Mouse (Mus musculus): ENCODE measurements at regions not wholly inside any gene's neighbourhood (a gene's known extent, or its start where the extent isn't known, plus 50 kb on each side); places are given as distances from the start of the nearest gene placed in this dataset.

DNA sequence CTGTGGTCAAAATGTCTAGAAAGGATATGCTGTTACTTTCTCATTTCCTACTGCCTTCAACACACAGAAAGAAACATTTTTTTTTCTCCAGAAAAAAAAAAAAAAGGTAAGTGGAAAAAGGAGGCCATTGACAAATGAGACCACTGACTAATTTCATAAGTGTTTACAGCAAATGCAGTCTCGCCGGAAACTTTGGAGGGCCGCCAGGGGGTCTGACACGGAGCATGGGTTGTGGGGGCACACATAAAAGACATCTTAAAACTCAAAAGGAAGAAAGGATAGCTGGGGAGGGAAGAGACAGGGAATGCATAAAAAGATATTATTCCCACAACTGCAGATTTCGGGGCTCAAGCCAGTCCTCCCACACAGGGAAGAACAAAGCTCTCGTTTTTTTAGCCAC, 109.3 kb downstream of the Tex36 start:
- no peaks in the 10 kb centered on the region for H3K9me3 ChIP-seq (replicated peaks)
- no peak overlapping the region for H3K4me3 ChIP-seq
- no peak overlapping the region for H3K9ac ChIP-seq
- no peak overlapping the region for H3K27ac ChIP-seq
- no peaks in the 10 kb centered on the region for H3K36me3 ChIP-seq (ENCODE audit: poor library complexity, severe bottlenecking)
- no peak for ATAC-seq
- H3K27me3 ChIP-seq, result no peaks in the 10 kb centered on the region
- H3K4me1 ChIP-seq, result peaks cover 5% of the 10 kb centered on the region; the same call in 1 of the 2 replicates
- H3K4me2 ChIP-seq, result no peak overlapping the region
- WGBS, result 41% methylated on average over 6 of the region's 6 CpGs

DNA sequence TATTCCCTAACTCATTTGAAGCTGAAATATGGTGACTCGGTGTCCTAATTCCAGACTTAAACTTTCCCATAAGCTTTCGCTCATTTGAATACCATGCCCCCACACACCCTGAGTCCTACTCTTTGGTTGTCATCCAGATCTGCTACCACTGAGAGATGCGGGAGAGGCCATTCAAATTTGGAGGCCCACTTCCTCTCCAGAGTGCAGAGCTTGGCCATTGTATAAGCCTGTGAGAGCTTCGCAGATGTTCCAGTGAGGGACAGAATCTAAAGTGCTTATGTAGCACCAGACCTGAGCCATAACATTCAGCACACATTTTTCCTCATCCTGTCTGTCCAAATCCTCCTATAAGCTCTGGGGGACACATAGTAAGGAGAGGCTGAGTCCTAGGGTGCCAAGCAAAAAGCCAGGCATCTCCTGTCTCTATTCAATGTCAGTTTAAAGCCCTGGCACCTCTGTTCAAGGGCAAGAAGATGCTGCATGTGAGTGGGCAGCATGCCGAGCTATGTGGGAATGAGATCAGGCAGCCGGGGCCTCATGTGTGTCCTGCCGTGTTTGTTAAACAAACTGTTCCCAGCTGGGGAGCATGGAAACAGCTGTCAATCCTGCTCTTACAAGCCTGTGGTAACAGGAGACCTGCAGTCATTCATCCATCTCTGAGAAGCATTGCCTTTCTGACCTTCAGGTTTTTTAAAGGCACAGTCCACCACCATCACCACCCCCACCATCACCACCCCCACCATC, 113.9 kb downstream of the Tex36 start:
- WGBS, result 65% methylated on average over 7 of the region's 7 CpGs
- no peak overlapping the region for H3K4me3 ChIP-seq
- H3K27ac ChIP-seq, result no peak overlapping the region
- no peak for ATAC-seq
- no peaks in the 10 kb centered on the region for H3K36me3 ChIP-seq (ENCODE audit: poor library complexity, severe bottlenecking)
- H3K4me2 ChIP-seq, result no peak overlapping the region
- no peaks in the 10 kb centered on the region for H3K27me3 ChIP-seq
- 0 out of 2 replicates have a peak, but pooled peaks cover 4% of the 10 kb centered on the region for H3K4me1 ChIP-seq
- H3K9ac ChIP-seq, result no peak overlapping the region
- H3K9me3 ChIP-seq (replicated peaks), result no peaks in the 10 kb centered on the region

DNA sequence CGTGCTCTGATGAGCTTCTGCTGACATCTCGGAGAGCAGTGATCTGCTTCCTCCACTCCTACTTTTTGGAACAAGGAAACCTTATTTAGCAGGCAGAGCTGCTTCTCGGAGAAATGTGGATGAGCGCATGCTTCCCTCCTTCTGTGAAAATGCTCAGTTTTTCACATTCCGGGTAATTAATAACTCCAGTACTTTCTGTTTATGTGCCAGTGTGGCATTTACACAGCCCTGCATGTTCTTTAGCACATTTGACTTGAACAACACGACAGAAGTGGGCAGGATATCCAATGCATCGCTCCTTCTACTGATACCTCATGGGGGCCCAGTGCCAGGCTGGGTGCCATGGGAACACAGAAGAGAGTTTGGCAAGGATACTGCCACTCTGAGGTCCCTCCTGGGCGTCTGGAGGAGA, 117.5 kb downstream of the Tex36 start:
- Histone ChIP-seq H3K9me3 (replicated peaks) (no peaks in the 10 kb centered on the region), H3K4me2 (no peak overlapping the region), H3K4me3 (no peak overlapping the region), H3K27ac (no peak overlapping the region), H3K9ac (no peak overlapping the region), H3K4me1 (peaks cover 2% of the 10 kb centered on the region; the same call in 1 of the 2 replicates), H3K27me3 (no peaks in the 10 kb centered on the region), H3K36me3 (ENCODE audit: poor library complexity, severe bottlenecking) (no peaks in the 10 kb centered on the region)
- WGBS, result 67% methylated on average over 8 of the region's 8 CpGs
- ATAC-seq, result no peak

DNA sequence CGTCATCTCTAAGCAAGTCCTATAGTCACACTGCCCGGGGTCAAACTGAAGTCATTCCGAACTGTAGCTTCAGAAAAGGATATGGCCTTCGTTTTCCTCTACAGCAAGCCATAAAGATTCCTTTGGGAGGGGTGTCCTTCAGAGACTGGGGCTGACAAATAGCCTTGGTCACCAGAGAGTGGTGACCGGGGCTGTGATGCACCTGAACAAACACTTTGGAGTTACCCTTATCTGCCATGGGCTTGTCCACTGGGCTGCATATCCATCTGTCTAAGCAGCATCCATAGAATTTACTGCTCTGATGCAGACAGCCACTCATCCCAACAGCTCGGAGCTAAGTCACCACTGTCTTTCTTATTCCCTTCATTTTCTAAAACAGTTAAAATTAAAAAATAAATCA, 120.4 kb downstream of the Tex36 start:
- Histone ChIP-seq H3K9ac (no peak overlapping the region), H3K4me1 (peaks cover 8% of the 10 kb centered on the region; the same call in 1 of the 2 replicates), H3K36me3 (ENCODE audit: poor library complexity, severe bottlenecking) (no peaks in the 10 kb centered on the region), H3K27ac (no peak overlapping the region), H3K9me3 (replicated peaks) (no peaks in the 10 kb centered on the region), H3K4me3 (no peak overlapping the region), H3K4me2 (no peak overlapping the region), H3K27me3 (no peaks in the 10 kb centered on the region)
- no peak for ATAC-seq
- 87% methylated on average over 6 of the region's 6 CpGs for whole genome bisulfite sequencing

DNA sequence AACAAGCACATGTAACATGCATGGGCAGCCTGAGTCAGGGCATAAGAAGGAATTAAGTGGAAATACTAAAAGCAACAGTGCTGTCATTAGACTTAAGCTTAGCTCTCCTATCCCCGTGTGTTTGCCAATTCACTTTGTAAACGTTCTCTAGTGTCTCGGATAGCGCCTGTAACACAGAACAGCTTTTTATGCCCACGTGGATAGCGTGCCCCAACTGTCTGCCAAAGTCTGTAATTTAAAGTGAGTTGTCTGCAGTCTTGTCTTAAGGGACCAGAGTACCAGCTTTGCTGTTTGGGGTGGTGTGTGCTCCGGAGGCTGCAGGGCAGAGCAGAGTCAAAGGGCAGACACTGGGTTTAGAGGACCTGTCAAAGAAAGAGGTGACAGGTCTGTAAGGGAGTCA, 122.3 kb downstream of the Tex36 start:
- H3K27me3 ChIP-seq, result no peaks in the 10 kb centered on the region
- peaks cover 8% of the 10 kb centered on the region; the same call in 1 of the 2 replicates for H3K4me1 ChIP-seq
- no peak overlapping the region for H3K9ac ChIP-seq
- 72% methylated on average over 7 of the region's 7 CpGs for WGBS
- no peak for ATAC-seq
- H3K4me2 ChIP-seq, result no peak overlapping the region
- H3K9me3 ChIP-seq (replicated peaks), result no peaks in the 10 kb centered on the region
- no peak overlapping the region for H3K4me3 ChIP-seq
- H3K36me3 ChIP-seq (ENCODE audit: poor library complexity, severe bottlenecking), result no peaks in the 10 kb centered on the region
- H3K27ac ChIP-seq, result no peak overlapping the region

DNA sequence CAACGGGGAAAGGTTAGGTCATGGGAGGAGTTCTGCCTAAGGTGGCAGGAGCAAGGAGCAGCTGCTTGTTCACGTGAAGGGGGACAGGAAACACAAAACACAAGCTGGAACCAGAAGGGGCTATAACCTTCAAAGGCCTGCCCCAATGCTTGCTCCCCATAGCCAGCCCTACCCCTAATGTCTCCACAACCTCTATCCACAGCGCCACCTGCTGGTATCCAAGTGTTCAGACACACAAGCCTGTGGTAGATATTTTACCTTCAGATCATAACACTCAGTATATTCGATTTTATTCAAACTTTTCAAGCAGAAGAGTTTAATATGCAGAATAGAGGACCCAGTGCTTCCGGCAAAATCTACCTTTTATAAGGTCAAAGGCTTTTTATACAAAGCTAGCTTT, 124.0 kb downstream of the Tex36 start:
- Histone ChIP-seq H3K4me3 (no peak overlapping the region), H3K9ac (no peak overlapping the region), H3K4me1 (peaks cover 8% of the 10 kb centered on the region; the same call in 1 of the 2 replicates), H3K9me3 (replicated peaks) (no peaks in the 10 kb centered on the region), H3K27me3 (no peaks in the 10 kb centered on the region), H3K4me2 (no peak overlapping the region), H3K36me3 (ENCODE audit: poor library complexity, severe bottlenecking) (no peaks in the 10 kb centered on the region), H3K27ac (no peak overlapping the region)
- 79% methylated on average over 5 of the region's 5 CpGs for WGBS
- no peak for ATAC-seq

DNA sequence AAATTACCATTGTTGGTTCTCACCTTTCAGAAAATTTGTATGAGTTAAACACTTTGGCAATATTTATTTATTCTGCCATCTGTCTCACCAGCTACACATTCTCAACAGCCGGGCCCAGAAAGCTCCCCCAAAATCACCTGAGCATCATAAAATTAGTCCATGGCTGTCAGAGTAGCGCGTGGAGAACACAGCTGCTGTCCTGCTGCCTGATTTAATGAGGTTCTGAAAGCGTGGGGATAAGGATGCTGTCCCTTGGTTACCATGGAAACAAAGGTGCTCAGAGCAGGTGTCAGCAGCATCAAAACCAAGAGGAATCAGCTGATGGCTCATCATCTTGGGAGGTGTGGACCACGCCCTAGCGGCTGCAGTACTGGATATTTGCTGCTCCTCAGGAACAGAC, 124.7 kb downstream of the Tex36 start:
- H3K27ac ChIP-seq, result no peak overlapping the region
- H3K4me3 ChIP-seq, result no peak overlapping the region
- H3K9me3 ChIP-seq (replicated peaks), result no peaks in the 10 kb centered on the region
- peaks cover 8% of the 10 kb centered on the region; the same call in 1 of the 2 replicates for H3K4me1 ChIP-seq
- peak; percentile 36; the same call in 1 of the 2 replicates for ATAC-seq
- no peaks in the 10 kb centered on the region for H3K27me3 ChIP-seq
- no peak overlapping the region for H3K9ac ChIP-seq
- WGBS, result 79% methylated on average over 6 of the region's 6 CpGs
- H3K36me3 ChIP-seq (ENCODE audit: poor library complexity, severe bottlenecking), result no peaks in the 10 kb centered on the region
- H3K4me2 ChIP-seq, result no peak overlapping the region

DNA sequence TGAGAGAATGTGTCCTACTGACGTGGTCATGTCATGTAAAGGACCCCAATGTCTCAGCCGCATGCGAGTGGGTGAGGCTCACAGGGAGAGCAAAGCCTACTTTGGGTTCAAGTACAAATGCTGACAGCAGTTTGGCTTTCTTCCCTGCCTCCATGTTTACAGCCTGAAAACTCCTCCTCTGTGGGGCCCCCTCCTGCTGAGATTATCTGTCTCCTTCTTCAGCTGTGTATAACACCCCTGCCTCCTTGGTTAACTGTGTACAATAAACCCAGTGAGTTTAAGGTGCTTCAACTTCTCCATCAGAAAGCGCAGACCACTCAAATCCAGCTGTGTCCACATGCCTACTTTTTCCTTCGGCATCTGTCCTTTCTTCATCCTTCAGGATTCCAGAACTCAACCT, 130.3 kb downstream of the Tex36 start:
- ATAC-seq, result no peak
- no peak overlapping the region for H3K4me2 ChIP-seq
- H3K27me3 ChIP-seq, result no peaks in the 10 kb centered on the region
- no peak overlapping the region for H3K27ac ChIP-seq
- WGBS, result 87% methylated on average over 5 of the region's 5 CpGs
- peaks cover 5% of the 10 kb centered on the region; the same call in 1 of the 2 replicates for H3K4me1 ChIP-seq
- H3K36me3 ChIP-seq (ENCODE audit: poor library complexity, severe bottlenecking), result no peaks in the 10 kb centered on the region
- no peak overlapping the region for H3K4me3 ChIP-seq
- no peak overlapping the region for H3K9ac ChIP-seq
- no peaks in the 10 kb centered on the region for H3K9me3 ChIP-seq (replicated peaks)

DNA sequence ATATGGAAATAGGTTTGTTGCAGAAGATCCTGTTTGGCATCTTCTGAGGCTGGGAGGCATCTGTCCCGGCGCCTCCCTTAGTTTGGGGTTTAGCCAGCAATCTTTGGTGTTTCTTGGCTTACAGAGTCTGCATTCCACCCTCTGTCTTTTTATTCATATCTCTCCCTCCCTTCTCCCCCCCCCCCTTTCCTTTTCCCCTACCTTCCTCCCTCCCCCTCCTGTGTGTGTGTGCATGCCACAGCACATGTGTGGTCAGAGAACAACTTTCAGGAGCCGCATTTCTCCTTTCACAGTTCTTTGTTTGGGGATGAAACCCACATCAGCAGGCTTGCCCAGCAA, 131.4 kb downstream of the Tex36 start:
- H3K9me3 ChIP-seq (replicated peaks), result no peaks in the 10 kb centered on the region
- peaks cover 5% of the 10 kb centered on the region; the same call in 1 of the 2 replicates for H3K4me1 ChIP-seq
- no peaks in the 10 kb centered on the region for H3K36me3 ChIP-seq (ENCODE audit: poor library complexity, severe bottlenecking)
- no peak for ATAC-seq
- H3K9ac ChIP-seq, result no peak overlapping the region
- H3K4me3 ChIP-seq, result no peak overlapping the region
- no peak overlapping the region for H3K27ac ChIP-seq
- H3K4me2 ChIP-seq, result no peak overlapping the region
- WGBS, result 76% methylated on average over 3 of the region's 3 CpGs
- no peaks in the 10 kb centered on the region for H3K27me3 ChIP-seq

DNA sequence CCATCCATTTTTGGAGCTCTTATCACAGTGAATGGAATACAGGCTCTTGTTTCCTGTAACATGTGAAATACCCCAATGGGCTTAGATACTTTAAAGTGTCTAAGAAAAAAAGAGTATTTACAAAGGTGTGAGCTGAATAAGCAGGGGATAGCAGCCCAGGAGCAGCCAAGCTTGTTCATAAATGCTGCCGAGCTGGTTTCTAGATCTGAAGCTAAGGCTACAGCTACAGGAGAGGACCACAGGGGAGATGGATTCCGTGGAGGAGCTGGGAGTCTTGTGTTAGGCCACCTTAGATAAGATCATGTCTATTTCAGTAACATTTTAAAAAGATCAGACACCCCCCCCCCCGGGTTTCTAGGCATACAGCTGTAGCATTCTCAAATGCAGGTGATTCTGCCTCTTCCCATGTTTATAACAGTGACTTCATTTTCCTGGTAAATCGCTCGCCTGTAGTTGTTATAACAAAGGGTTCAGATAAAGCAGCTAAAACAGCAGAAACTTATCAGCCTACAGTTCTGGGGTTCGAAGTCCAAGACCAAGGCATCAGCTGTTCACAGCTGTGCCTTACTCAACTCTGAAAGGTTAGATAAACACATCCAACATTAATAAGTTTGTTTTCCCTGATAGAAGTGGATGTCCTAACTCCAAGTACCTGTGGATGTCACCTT, 131.9 kb downstream of the Tex36 start:
- H3K36me3 ChIP-seq (ENCODE audit: poor library complexity, severe bottlenecking), result no peaks in the 10 kb centered on the region
- H3K9me3 ChIP-seq (replicated peaks), result no peaks in the 10 kb centered on the region
- no peak for ATAC-seq
- no peaks in the 10 kb centered on the region for H3K27me3 ChIP-seq
- no peak overlapping the region for H3K4me3 ChIP-seq
- H3K4me2 ChIP-seq, result no peak overlapping the region
- no peak overlapping the region for H3K9ac ChIP-seq
- 75% methylated on average over 6 of the region's 6 CpGs for WGBS
- no peak overlapping the region for H3K27ac ChIP-seq
- peaks cover 5% of the 10 kb centered on the region; the same call in 1 of the 2 replicates for H3K4me1 ChIP-seq

DNA sequence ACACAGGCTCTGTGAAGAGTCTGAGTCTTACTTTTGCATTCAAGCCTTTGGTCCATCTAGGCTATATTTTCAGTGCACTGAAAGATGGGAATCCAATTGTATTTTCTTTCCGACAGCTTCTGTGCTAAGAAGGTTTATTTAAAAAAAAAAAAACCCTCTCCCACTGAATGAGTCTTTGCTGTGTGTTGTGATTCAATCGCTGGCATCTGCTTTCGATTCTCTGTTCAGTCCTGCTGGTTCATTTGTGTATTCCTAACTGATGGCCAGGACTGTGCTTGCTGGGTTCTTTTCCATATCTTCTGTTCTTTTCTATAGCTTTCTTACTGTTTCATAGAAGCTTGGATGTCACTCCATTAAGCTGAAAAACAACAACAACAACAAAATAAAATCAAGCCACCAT, 132.9 kb downstream of the Tex36 start:
- Histone ChIP-seq H3K4me1 (peaks cover 5% of the 10 kb centered on the region; the same call in 1 of the 2 replicates), H3K27ac (no peak overlapping the region), H3K36me3 (ENCODE audit: poor library complexity, severe bottlenecking) (no peaks in the 10 kb centered on the region), H3K4me3 (no peak overlapping the region), H3K27me3 (no peaks in the 10 kb centered on the region), H3K9me3 (replicated peaks) (no peaks in the 10 kb centered on the region), H3K9ac (no peak overlapping the region), H3K4me2 (no peak overlapping the region)
- WGBS, result 46% methylated on average over 3 of the region's 3 CpGs
- no peak for ATAC-seq

DNA sequence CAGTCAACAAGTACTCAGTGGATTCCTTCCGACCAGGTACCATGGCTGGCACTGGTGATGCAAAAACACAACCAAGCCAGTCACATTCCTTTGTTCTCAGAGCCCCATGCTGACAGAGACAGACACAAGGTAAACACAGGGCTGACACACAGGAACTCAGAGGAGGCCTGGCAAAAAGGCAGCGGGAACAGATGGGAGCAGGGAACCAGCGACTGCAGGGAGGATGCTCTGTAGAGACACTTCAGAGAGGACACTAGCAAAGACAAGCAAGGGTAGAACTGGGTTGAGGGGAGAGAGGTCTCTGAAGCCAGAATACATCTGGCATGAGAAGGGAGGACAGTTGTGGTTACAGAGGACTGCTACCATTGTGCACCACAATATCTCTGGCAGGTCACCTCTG, 133.6 kb downstream of the Tex36 start:
- Histone ChIP-seq H3K9ac (no peak overlapping the region), H3K36me3 (ENCODE audit: poor library complexity, severe bottlenecking) (no peaks in the 10 kb centered on the region), H3K4me2 (no peak overlapping the region), H3K4me1 (peaks cover 5% of the 10 kb centered on the region; the same call in 1 of the 2 replicates), H3K4me3 (no peak overlapping the region), H3K9me3 (replicated peaks) (no peaks in the 10 kb centered on the region; the same call in 1 of the 2 replicates), H3K27me3 (no peaks in the 10 kb centered on the region), H3K27ac (no peak overlapping the region)
- 37% methylated on average over 3 of the region's 3 CpGs for WGBS
- no peak for ATAC-seq
